Mouse (Mus musculus): Measurements from ENCODE around the gene Fbxl18.

Gene Fbxl18

DNA sequence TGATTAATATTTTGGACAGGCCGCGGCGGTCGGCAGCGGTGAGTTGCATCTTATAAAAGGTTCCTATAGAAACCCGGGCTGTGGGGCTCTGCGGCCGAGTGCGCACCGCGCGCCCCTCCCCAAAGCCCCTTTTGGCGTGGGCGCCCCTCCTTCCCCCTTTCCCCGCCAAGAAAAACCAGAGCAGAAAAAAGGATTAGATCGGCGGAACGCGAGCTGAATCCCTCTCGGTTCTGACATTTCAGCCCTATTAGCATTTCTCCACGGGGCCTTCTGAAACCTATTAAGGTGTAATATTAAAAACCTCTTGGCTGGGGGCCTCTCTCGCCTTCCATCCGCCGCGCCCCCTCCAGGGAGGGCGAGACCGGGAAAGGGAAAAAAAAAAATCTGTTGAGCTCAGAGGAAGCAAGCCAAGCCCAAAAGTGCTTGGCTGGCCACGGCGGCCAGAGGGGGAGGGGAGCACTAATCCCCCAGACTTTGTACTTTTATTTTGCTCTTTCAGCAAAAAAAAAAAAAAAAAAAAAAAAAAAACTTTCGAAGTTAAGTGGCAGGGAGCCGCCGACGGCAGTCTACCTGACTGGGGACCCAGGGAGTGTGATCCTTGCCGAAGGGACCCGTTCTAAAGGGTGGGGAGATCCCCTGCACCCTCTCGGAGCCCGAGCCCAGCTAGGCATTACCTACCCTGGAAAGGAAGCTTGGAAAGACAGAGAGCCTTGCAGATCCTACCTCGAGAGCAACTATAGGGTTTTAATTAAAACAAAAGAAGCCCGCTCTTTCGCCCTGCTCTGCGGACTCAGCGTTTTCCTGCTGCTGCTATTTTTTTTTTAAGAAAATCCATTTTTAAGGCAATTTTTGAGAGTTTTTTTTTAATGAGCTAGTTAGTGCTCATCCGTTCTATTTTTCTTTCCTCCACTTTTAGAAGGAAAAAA is 76.5 kb downstream of the Fbxl18 start:
- TF ChIP-seq GATA4 (IDR thresholded peaks at IDR 0.05; ENCODE audit: insufficient replicate concordance, low read length) = no peak

DNA sequence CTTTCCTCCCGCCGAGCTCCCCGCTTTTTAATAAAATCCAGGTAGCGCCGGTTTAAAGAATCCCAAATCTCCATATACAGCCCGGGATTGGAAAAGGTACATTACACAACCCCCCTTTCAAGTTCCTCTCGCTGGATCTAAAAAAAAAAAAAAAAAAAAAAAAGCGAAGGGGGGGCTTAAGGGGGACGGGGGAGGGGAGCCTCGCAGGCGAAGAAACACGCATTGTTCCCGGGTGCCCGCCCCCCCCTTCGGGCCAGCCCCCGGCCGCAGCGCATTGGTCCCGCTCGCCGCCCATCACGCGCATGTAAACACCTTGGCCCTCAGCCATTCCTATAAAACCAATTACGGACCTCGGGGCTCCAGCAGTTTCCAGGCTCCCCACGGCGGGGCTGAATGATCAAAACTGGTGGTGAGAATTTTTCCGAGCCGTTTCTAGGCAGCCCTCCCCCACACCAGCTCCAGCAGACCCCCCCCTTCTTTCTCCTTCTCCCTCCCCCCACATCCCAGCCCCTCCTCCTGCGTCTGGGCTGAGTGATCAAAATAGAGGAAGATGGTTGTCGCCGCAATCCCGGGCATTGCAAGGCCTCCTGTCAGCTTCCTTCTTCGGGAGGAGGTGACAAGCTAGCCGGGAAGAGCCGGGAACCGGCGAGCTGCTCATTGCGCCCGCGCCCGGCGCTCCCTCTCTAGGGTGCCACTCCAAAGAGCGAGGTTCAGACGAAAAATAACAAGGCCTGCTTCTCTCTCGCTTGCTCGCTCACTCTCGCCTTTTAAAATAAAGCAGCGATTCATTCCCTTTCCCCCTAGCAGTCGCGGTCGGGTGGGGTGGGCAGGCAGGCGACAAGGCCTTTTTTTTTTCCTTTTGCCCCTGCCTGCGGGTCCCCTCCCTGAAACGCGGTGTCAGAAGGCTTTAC is 77.4 kb downstream of the Fbxl18 start, which contains the start of gene Tnrc18:
Tnrc18 (minus strand) TSS at position 139 of the 911 bp plus-strand sequence.
- TF ChIP-seq GATA4 (IDR thresholded peaks at IDR 0.05; ENCODE audit: insufficient replicate concordance, low read length) = no peak
